Mouse (Mus musculus): ENCODE results near the gene Lca5.
A peak's percentile ranks its signal among the peaks of the same experiment; 100 is the strongest.

Lca5 gene

DNA sequence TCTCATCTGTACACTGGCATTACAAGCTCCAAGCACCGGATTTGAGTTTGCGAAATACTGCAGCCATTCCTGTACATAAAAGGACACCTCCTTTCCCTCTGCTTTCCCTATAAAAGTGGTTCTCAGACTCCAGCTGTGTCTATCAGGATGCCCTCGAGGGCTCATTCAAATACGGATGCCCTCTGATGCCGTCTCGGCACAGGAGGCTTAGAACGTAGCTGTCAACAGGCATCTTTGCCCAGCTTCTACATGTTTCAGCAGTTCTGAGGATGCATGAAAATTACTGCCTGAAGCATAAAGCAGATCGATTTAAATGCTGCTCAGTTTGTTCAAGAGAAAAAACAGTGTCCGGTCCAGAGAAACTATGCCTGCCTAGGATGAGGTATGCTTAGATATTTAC lies 51.4 kb downstream of the Lca5 start:
- DNase-seq (ENCODE audit: low read depth), result no peak

DNA sequence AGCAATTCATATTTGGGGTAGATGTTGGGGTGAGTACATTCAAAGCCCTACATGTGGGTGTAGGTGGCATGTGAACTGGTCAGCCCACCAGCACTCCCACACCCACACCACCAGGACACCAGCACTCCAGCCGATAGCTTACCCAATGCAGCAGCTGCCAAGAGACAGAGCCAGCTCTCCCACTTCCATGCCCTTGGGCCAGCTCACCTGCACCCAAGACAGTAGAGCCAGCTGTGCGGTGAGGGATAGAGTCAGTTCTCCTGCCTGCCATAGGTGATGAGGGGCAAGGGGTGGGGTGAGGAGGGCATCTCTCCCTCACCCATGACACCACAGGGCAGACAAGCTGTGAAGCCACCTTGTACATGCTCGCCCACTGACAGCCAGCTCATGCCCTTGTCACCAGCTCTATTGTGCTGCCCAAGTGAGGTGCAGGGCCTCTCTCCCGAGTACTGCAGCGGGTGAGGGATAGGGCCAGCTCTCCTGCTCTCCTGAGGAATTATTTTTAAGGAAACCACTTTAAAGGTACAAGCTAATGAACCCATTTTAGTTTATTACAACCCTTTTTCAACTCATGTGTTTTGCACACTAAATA lies 54.6 kb downstream of the Lca5 start:
- DNase-seq (ENCODE audit: low read depth), result no peak

GRCm38 (mm10) chr9:83385301-83385700 lies 55.6 kb downstream of the Lca5 start:
- DNase-seq (ENCODE audit: low read depth), result no peak

GRCm38 (mm10) chr9:83383235-83383634 lies 57.7 kb downstream of the Lca5 start:
- no peak for DNase-seq (ENCODE audit: low read depth)

DNA sequence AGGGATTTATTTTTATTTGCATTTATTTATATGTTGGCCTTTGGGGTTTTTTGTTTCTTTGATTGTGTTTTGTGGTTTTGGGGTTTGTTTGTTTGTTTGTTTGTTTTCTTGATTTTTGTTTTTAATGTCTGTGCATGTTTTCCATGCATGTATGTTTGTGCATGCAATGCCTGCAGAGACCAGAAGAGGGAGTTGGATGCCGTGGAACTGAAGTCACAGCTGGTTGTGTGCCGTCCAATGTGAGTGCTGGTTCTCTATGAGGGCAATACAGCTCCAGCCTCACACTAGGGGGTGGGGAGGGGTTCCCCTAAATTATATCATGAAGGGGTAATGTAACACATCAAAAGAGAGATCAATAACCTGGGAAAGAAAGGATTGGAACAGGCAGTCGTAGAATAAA lies 58.2 kb downstream of the Lca5 start:
- peak; percentile 55 for DNase-seq (ENCODE audit: low read depth)

GRCm38 (mm10) chr9:83381317-83381716 lies 59.6 kb downstream of the Lca5 start:
- DNase-seq (ENCODE audit: low read depth), result no peak

GRCm38 (mm10) chr9:83379661-83380060 lies 61.3 kb downstream of the Lca5 start:
- DNase-seq (ENCODE audit: low read depth), result no peak

GRCm38 (mm10) chr9:83377132-83377531 lies 63.8 kb downstream of the Lca5 start:
- no peak for DNase-seq (ENCODE audit: low read depth)

DNA sequence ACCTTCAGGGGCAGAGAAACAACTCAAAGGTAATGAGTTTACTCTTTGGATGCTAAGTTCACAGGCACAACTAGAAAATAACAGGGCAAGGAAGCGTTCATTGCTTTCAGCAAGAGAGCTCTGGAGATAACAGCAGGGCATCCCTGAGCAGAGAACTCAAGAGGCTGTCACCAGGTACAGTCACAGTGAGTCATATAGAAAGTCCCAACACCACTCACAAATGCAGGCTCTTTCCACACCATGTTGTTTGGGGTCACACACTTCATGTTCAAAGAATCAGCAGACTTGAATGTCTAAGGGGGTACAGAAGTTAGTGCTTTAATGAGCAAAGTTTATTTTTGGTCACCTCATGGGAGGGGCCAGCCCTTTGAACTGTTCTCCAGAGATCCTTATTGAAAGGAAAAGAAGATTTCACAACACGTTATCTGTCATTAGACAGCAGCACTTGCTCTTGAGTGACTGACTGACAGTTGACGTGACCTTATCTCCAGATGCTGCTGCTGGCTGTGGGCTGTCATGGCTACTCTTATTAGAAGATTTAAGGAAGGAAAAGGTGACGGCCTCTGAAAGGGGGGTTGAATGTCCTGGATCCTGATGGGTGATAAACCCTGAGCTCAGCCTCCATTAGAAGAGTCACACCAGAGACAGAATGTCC lies 65.3 kb downstream of the Lca5 start:
- DNase-seq (ENCODE audit: low read depth), result no peak

DNA sequence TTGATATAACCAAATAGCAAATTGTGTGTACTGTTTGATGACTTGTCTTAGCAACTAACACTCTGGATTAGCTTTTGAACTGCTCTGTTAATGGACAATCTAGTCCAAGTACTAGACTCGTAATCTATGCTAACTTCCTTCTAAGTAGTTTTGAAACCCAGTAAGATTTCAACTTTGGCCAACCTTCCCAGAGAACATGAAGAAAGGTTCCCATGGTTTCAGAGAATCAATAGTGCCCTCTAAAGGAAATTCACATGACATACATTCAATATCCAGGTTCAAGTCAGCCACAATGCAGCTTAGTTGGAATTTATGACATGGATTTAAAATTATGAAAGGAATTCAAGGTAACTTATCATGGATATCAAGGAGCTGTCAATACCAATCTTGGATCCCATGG lies 70.0 kb downstream of the Lca5 start:
- DNase-seq (ENCODE audit: low read depth), result no peak

DNA sequence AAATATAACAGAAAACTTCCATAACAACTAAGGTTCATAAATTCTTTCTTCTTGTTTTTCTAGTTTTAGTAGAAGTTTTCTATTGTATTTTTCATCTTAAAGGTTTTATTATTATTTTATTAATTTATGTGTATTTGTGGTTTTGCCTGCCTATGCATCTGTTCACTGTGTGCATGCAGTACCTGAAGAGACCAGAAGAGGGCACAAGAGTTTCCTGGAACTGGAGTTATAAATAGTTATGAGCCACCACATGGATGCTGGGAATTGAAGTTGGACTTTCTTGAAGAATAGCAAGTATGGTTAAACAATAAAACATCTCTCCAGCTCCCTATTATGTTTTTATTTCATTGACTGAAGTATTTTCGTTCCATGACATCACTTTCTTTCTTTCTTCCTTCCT lies 72.7 kb downstream of the Lca5 start:
- peak; percentile 57 for DNase-seq (ENCODE audit: low read depth)

DNA sequence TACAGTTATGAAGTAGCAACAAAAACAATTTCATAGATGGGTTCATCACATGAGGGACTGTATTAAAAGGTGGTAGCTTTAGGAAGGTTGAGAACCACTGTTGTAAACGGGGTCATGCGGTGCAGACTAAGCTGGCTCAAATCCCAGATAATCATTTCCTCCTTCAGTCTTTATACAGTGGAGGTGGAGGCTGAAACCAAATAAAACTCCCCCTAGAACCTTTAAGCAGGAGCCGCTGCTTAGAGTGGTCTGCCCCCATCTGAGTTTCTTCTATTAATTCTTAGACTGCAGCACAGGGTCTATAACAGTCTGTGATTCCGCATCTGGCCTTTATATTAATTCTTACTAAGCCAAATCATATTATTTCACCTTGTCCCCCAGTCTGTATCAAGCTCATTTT lies 85.1 kb downstream of the Lca5 start:
- DNase-seq (ENCODE audit: low read depth), result no peak

GRCm38 (mm10) chr9:83353316-83353715 lies 87.6 kb downstream of the Lca5 start:
- DNase-seq (ENCODE audit: low read depth), result no peak

DNA sequence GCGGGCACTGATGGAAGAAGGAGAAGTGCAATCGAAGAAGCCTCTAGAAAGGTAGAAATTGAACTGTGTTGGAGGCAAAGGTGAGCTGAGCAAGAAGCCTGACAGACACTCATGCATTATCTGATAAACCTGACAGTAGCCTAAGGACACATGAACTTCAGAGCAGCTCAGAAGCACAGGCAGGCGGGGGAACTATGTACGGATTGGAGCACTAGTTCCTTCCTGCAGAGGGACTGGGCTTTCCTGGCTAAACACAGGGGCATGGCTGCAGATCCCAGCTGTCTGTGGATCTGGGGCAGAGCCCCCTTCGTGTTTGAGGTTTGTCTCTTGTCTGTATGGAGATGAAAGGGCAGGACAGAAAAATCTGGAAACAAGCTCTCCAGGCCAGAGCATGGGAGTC lies 89.8 kb downstream of the Lca5 start:
- DNase-seq (ENCODE audit: low read depth), result no peak

- no peak for DNase-seq (ENCODE audit: low read depth)
These were observed 90.3 kb downstream of the Lca5 start for GRCm38 (mm10) chr9:83350613-83351012.

- no peak for DNase-seq (ENCODE audit: low read depth)
These were observed 91.0 kb downstream of the Lca5 start for GRCm38 (mm10) chr9:83349905-83350304.

DNA sequence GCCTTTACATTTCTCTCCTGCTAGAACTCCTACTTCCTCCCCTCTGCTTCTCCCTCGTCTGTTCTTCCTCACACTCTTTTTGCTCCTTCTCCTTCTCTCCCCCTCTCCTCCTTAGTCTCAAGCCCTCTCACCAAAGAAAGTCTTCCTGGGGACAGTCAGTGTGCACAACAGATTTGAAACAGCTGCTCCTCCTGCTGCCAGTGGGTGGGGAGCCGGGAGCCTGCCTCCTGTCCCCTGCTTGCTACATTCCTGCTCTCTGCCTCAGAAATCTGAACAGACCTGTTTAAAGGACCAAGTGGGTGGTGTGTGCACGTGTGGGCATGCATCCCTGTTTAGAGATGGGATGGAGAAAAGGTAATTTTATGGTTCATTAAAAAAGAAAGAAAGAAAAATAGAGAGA lies 91.4 kb downstream of the Lca5 start:
- DNase-seq (ENCODE audit: low read depth), result no peak

DNA sequence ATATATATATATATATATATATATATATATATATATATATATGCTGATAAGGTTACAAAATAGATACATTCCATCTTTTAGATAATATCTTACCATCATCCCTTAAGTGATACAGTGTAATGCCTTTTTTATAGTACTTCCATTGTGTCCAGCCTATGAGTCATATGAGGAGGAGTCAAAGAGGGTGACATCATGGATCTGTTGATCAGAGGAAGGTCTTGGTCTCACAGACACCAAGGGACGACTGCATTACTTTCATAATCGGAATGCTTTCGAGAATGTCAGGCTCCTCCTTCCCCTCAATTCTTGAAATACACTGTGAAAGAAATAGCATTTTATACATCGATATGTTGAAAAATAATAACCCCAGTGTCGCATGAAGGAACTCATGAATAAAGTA lies 93.4 kb downstream of the Lca5 start:
- DNase-seq (ENCODE audit: low read depth), result no peak

DNA sequence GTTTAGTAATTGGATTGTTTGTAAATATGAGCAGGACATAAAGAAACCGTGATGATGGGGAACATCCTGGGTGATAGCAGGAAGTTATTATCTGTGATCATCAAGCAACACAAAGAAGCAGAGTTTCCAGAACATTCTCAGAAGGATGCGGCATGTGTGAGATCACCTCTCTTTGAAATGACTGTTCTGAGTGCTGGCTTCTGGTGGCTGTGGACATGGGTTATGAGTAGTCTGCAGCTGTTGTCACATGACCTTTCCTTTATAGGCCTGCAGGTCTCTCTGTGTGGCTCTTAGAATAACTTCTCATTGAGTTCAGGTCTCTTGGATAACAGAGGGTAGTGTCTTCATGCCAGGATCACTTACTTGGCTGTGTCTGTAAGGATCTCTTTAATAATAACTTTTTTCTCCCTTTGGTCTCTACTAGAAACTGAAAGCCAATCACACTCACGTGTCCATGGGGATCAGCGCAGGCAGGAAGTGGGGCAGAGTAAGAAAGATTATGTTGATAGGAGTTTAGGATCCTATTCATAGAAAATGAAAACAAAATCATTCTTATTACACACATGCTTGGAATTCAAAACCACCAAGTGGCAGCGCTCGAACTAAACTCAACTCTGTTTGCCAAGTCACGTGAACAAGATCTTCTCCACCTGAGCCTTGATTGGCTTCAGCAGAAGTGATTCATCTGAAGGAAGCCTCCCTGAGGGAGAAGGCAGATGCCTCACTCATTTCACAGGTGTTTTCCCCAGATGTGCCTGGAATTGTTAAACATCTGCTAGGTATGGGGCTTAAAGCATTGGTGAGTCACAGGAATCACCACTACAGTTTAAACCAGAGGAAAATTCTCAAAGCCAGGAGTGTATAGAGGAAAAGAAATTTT lies 98.2 kb downstream of the Lca5 start:
- DNase-seq (ENCODE audit: low read depth), result no peak

Measured in naive thymus-derived CD4-positive, alpha-beta T cell, adult 2 months (primary cell).